Mouse (Mus musculus) liver, postnatal 0 days (tissue): ENCODE data around the gene Il18. TPM values are rescaled to one million over a fixed set of nuclear protein-coding genes. Genes with fewer than 3 reads are reported as not detected.

Experiments used
- ATAC-seq: fragments of 200-750 bp; cut with Nextera tagmentation; 2 replicates; pipeline ENCODE4 v1.8.0; 2017; ENCODE audit warnings: mild to moderate bottlenecking, moderate library complexity
- DNase-seq: peaks from one replicate; pipeline ENCODE4 v3.0.0-alpha.2; 2016
- H3K27ac ChIP-seq: fragments of 300-500 bp; sonication (generic); 2 replicates; pipeline ENCODE4 v1.5.1; 2014; ENCODE audit warnings: antibody characterized with exemption, moderate library complexity, mild to moderate bottlenecking, low read depth
- H3K27me3 ChIP-seq: fragments of 300-500 bp; sonication (generic); 2 replicates; pipeline ENCODE4 v1.6.1; 2014; ENCODE audit warnings: low read length, control low read depth, mixed read lengths; ENCODE audit not compliant: insufficient read depth
- H3K36me3 ChIP-seq: fragments of 300-500 bp; sonication (generic); replicated peaks from 2 replicates; pipeline ENCODE4 v1.6.1; 2014; ENCODE audit warnings: mild to moderate bottlenecking, control low read depth, low read length, moderate library complexity, mixed read lengths; ENCODE audit not compliant: insufficient read depth
- H3K4me1 ChIP-seq: fragments of 300-500 bp; sonication (generic); 2 replicates; pipeline ENCODE4 v1.6.1; 2014; ENCODE audit warnings: antibody characterized with exemption, mild to moderate bottlenecking, control low read depth; ENCODE audit not compliant: insufficient read depth
- H3K4me2 ChIP-seq: fragments of 300-500 bp; sonication (generic); 2 replicates; pipeline ENCODE4 v1.6.1; 2014; ENCODE audit warnings: low read depth, mild to moderate bottlenecking, low read length, moderate library complexity, mixed read lengths
- H3K4me3 ChIP-seq: fragments of 300-500 bp; sonication (generic); 2 replicates; pipeline ENCODE4 v1.5.1; 2014; ENCODE audit warnings: low read depth, low read length
- H3K9ac ChIP-seq: fragments of 300-500 bp; sonication (generic); replicated peaks from 2 replicates; pipeline ENCODE4 v1.6.1; 2014; ENCODE audit warnings: mild to moderate bottlenecking, moderate library complexity
- H3K9me3 ChIP-seq: fragments of 300-500 bp; sonication (generic); 2 replicates; pipeline ENCODE4 v1.6.1; 2016; ENCODE audit warnings: mild to moderate bottlenecking, control low read depth, low read length, mixed read lengths
- CTCF ChIP-seq: sonication (generic); IDR thresholded peaks from 2 replicates; pipeline ENCODE4 v1.5.1; 2016; ENCODE audit warnings: antibody characterized with exemption, low read depth
- EP300 ChIP-seq: IDR thresholded peaks from 2 replicates; pipeline ENCODE4 v1.6.1; 2016; ENCODE audit warnings: antibody characterized with exemption, low read depth, mild to moderate bottlenecking
- WGBS: fragments of 180-500 bp; shearing (Covaris S2); extraction: QIAGEN DNeasy Blood & Tissue Kit; methylation state at CpG from one replicate; pipeline ENCODE4 v1.1.7; 2014; ENCODE audit not compliant: insufficient replicate concordance; 5-methylcytosine and 5-hydroxymethylcytosine counted together
- polyA plus RNA-seq: library from polyadenylated mRNA; unstranded; fragments of >200 nt; fragmentation: Nextera tagmentation; extraction: Ambion mirVana; gene quantifications from 2 replicates; pipeline ENCODE4 v1.2.1, GENCODE M21; 2015

The Il18 gene
- polyA plus RNA-seq, 1 experiment from 2014 or later = 19.1 TPM

DNA sequence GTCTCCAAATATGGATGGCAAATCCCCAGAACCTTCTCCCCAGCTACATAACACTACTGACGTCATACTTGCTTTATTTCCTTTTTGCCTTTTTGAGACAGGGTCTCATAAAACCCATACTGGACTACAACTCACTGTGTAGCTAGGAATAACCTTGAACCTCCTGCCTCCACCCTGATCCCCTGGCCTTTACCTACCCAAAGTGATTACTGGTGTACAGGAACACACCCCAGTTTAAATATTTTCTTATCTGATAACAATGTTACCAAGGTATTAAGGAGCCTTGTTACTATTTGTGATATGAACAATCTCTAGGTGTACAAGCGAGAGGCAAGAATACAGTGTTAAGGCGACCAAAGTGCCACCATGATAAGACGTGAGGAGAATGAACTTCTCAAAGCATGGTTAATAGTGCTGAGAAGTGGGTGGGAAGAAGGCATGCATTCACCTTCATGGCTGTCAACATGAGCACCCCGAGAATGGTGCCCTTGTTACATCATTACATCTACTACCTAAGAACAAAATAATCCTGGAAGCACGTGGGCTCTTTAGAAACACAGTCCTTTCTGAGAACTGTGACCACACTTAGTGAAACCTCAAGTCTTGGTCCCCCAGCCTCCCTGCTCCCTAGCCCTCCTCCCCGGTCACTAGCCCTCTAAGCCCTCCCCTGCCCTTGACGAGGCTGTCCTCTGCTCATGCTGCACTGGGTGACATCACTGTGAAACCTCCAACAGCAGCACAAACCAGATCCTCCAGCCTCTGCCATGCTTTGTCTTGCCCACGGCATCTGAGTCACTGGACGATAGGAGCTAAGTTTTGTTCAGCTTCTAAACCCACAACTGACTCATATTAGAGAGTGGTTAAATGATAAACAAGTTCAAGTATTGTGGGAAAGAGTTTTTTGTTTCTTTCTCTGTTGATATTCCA is 15.2 kb downstream of the Il18 start:
- no peaks in the 10 kb centered on the region for H3K9me3 ChIP-seq
- no peaks in the 10 kb centered on the region for H3K27me3 ChIP-seq
- no peaks in the 10 kb centered on the region for H3K36me3 ChIP-seq
- no peak overlapping the region for H3K4me3 ChIP-seq
- WGBS = 63% methylated on average over 10 of the region's 10 CpGs
- no peak for TF ChIP-seq EP300
- no peak for TF ChIP-seq CTCF
- ATAC-seq (no peak), DNase-seq (no peak)
- no peak overlapping the region for H3K4me2 ChIP-seq
- H3K4me1 ChIP-seq = no peaks in the 10 kb centered on the region
- no peak overlapping the region for H3K9ac ChIP-seq
- H3K27ac ChIP-seq = no peak overlapping the region

DNA sequence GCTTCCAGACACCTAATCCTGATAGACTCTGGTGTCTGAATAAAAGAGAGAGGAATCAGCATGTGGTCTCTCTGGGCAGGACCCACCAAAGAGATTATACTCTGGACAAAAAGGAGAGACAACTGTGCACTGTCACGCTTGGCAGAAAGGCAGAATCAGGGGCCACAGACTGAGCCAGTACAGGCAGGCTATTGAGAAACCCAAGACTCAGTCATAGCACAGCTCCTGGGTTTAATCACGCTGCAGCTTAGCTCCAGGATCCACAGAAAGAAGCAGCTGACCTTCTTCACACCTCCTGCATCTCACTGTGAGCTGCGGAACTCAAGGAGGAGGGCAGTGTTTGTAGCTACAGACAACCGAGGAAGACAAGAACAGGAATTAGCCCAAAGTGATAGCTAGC is 25.7 kb downstream of the Il18 start:
- H3K27me3 ChIP-seq = no peaks in the 10 kb centered on the region
- H3K4me2 ChIP-seq = no peak overlapping the region
- H3K9me3 ChIP-seq = no peaks in the 10 kb centered on the region
- no peaks in the 10 kb centered on the region for H3K4me1 ChIP-seq
- ATAC-seq = no peak
- TF ChIP-seq EP300 = no peak
- TF ChIP-seq CTCF = no peak
- no peak overlapping the region for H3K9ac ChIP-seq
- no peak overlapping the region for H3K4me3 ChIP-seq
- no peak overlapping the region for H3K27ac ChIP-seq
- no peaks in the 10 kb centered on the region for H3K36me3 ChIP-seq
- 57% methylated on average over 4 of the region's 4 CpGs for WGBS
- no peak for DNase-seq

DNA sequence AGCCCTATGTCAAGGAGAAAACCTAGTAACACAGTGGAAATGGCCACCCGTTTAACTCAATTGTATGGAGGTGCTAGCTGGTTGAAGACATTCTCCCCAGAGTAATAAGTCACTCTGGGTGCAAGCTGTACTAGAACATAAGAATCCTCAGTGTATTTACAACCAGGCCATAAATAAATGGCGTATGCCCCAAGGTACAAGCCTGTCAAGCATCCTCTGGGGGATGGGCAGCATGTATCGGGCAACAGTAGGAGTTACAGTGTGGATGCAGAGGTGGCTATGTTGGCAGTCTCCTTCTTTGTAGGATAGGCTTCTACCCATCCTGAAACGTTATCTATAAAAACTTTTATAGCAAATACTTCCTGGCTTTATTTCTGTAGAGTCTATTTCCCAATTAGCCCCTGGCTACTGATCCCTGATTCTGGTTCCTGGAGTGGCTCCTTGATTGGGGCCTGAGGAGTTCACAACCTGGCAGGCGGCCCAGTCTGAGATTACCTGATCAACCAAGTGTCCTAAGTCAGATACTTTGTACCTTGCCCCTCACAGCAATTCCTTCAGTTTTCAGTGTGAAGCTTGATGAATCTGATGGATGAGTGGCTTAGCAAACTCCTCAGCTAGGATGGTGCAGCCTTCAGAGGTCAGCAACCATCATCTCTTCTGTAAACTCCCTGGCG is 30.7 kb downstream of the Il18 start:
- Histone ChIP-seq H3K9me3 (no peaks in the 10 kb centered on the region), H3K4me3 (no peak overlapping the region), H3K27ac (no peak overlapping the region), H3K27me3 (no peaks in the 10 kb centered on the region), H3K9ac (no peak overlapping the region), H3K4me2 (no peak overlapping the region), H3K4me1 (0 out of 2 replicates have a peak, but pooled peaks cover 3% of the 10 kb centered on the region), H3K36me3 (no peaks in the 10 kb centered on the region)
- no peak for DNase-seq
- TF ChIP-seq CTCF = no peak
- no peak for TF ChIP-seq EP300
- 78% methylated on average over 6 of the region's 6 CpGs for WGBS
- no peak for ATAC-seq

DNA sequence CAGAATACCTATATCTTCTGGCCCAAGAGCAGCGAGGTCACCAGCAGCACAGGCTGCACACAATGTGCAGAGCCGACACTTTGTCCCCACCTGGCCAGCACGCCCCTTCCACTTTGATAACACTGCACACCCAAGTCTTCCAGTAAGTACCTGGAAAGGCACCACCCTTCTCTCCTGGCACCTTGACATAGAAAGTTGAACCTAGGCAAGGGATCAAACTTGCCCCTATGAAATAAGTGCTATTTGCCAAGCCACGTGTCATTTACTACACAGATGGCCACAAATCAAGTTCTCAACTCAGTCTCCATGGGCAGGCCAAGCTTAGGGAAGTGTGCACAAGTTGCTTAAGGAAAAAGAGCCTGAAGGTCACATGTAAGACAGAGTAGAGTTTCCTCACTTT is 32.3 kb downstream of the Il18 start:
- no peaks in the 10 kb centered on the region for H3K27me3 ChIP-seq
- no peak overlapping the region for H3K27ac ChIP-seq
- DNase-seq (no peak), ATAC-seq (no peak)
- peaks cover 10% of the 10 kb centered on the region for H3K4me1 ChIP-seq
- 55% methylated on average over 4 of the region's 4 CpGs for WGBS
- no peaks in the 10 kb centered on the region for H3K36me3 ChIP-seq
- no peak overlapping the region for H3K4me3 ChIP-seq
- 0 out of 2 replicates have a peak overlapping the region, but pooled peaks have one; percentile 6 for H3K9ac ChIP-seq
- H3K9me3 ChIP-seq = no peaks in the 10 kb centered on the region
- H3K4me2 ChIP-seq = no peak overlapping the region
- TF ChIP-seq EP300 (no peak), CTCF (no peak)

DNA sequence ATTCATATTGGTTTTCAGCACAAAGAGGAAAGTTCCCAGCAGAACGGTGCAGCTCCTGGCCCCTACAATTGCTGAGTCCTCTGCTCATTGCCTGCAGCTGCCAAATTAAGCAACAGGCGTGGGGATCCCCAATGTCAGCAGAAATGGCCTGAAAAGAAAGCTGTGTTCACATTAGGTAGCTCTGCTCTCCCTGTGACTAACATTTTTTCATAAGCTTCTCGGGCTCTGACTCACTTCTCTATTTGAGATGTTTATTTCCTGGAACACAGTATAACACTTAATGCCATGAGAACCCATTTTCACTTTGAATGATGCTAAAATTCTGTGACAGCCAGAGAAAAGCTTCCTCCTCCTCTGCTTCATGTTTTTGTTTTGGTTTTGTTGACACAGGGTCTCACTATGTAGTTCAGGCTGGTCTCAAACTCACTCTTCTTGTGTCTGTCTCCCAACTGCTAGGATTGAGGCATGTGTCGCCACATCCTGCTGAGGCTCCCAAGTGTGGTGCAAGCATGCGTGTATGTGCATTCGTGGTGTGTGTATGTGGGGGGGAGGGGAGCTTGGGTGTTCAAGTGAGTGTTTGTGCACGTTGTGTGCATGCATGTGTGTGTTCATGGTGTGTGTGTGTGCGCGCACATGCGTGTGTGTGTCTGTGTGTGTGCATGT is 36.4 kb downstream of the Il18 start:
- DNase-seq = peak; percentile 37

DNA sequence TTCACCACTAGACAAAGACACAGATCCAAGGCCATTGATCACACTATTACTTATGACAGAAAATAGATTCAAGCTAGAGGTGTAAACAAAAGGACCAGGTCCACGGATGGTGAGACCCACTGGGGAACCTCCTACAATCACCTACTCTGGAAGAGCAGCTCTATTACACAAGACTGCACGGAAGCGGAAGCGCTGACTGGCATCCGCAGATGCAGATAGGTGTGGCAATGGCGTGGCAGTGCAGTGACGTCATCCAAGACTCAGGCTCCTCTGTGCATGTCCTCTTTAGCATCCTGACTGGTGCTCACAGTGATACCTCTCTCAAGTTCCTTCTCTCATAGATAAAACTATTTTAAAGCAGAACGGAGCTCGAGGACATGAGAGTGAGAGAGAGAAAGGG is 38.3 kb downstream of the Il18 start:
- H3K9me3 ChIP-seq = no peaks in the 10 kb centered on the region
- TF ChIP-seq CTCF = no peak
- TF ChIP-seq EP300 = no peak
- H3K4me3 ChIP-seq = no peak overlapping the region
- H3K27me3 ChIP-seq = no peaks in the 10 kb centered on the region
- H3K4me1 ChIP-seq = peaks cover 10% of the 10 kb centered on the region
- H3K27ac ChIP-seq = peak overlapping the region; percentile 67
- no peak for ATAC-seq
- WGBS = 76% methylated on average over 9 of the region's 9 CpGs
- H3K4me2 ChIP-seq = no peak overlapping the region
- H3K9ac ChIP-seq = no peak overlapping the region
- DNase-seq = peak; percentile 55
- peaks cover 28% of the 10 kb centered on the region for H3K36me3 ChIP-seq

More for the DNA sequence above, 36.4 kb downstream of the Il18 start:
- Histone ChIP-seq H3K4me2 (no peak overlapping the region), H3K27me3 (no peaks in the 10 kb centered on the region), H3K4me1 (peaks cover 13% of the 10 kb centered on the region), H3K9ac (no peak overlapping the region; the same call in 1 of the 2 replicates), H3K4me3 (no peak overlapping the region), H3K27ac (peak overlapping the region; percentile 67), H3K9me3 (no peaks in the 10 kb centered on the region), H3K36me3 (peaks cover 9% of the 10 kb centered on the region)
- no peak for ATAC-seq
- 52% methylated on average over 10 of the region's 10 CpGs for WGBS
- no peak for TF ChIP-seq CTCF
- TF ChIP-seq EP300 = no peak
